Mouse (Mus musculus) layer of hippocampus, postnatal 10 days (tissue): ENCODE measurements around the gene Entpd3. TPM values are rescaled to one million over a fixed set of nuclear protein-coding genes. Genes with fewer than 3 reads are reported as not detected.
"Not testable (repeated sequence)": the region's sequence is repeated elsewhere in the genome, so short reads cannot be mapped to it uniquely, and the experiment has no call there.

Experiments used
- DNase-seq, 2 experiments: peaks; one replicate each; pipeline ENCODE4 v3.0.0; 2021; ENCODE audit warnings: low spot score in 2 of 2
- total RNA-seq, 2 experiments: library from RNA; stranded (reverse); gene quantifications; 2 replicates each; pipeline ENCODE4 v1.2.3; 2021

The Entpd3 gene
- total RNA-seq, 2 experiments from 2014 or later, result 3.9 to 4.1 TPM

- DNase-seq, result no peak
Measured at GRCm38 (mm10) chr9:120532691-120533090, 6.9 kb upstream of the Entpd3 start.

GRCm38 (mm10) chr9:120533446-120533950 is 6.1 kb upstream of the Entpd3 start:
- DNase-seq, result not testable (repeated sequence)

- DNase-seq, result no peak
Measured at GRCm38 (mm10) chr9:120541411-120541810, 1.8 kb downstream of the Entpd3 start.

GRCm38 (mm10) chr9:120542241-120542640 is 2.6 kb downstream of the Entpd3 start:
- DNase-seq, result no peak

- DNase-seq, result no peak
Measured at GRCm38 (mm10) chr9:120545994-120546393, 6.4 kb downstream of the Entpd3 start.

GRCm38 (mm10) chr9:120546482-120546881 is 6.9 kb downstream of the Entpd3 start:
- DNase-seq, result no peak

GRCm38 (mm10) chr9:120547026-120547668 is 7.5 kb downstream of the Entpd3 start:
- no peak for DNase-seq

GRCm38 (mm10) chr9:120550778-120551177 is 11.2 kb downstream of the Entpd3 start:
- DNase-seq, result no peak

- DNase-seq, result no peak
Measured at GRCm38 (mm10) chr9:120563590-120563989, 24.0 kb downstream of the Entpd3 start.

- no peak for DNase-seq
Measured at GRCm38 (mm10) chr9:120564247-120564646, 24.6 kb downstream of the Entpd3 start.

- DNase-seq, result no peak
Measured at GRCm38 (mm10) chr9:120566384-120566783, 26.8 kb downstream of the Entpd3 start.

- DNase-seq, result no peak
Measured at GRCm38 (mm10) chr9:120568917-120569316, 29.3 kb downstream of the Entpd3 start.

GRCm38 (mm10) chr9:120569721-120570333 is 30.2 kb downstream of the Entpd3 start:
- DNase-seq, result peak; percentile 64 to 71

- no peak for DNase-seq
Measured at GRCm38 (mm10) chr9:120570334-120570725, 30.7 kb downstream of the Entpd3 start.

- DNase-seq, result peak; percentile 98 to 99
Measured at GRCm38 (mm10) chr9:120570741-120571592, 31.3 kb downstream of the Entpd3 start, which contains the start of gene Rpl14. Rpl14 (plus strand) TSS chr9:120571444.

GRCm38 (mm10) chr9:120571593-120572385 is 32.2 kb downstream of the Entpd3 start:
- DNase-seq, result no peak

GRCm38 (mm10) chr9:120575748-120576661 is 36.4 kb downstream of the Entpd3 start:
- no peak for DNase-seq

- no peak for DNase-seq
Measured at GRCm38 (mm10) chr9:120576662-120577013, 37.0 kb downstream of the Entpd3 start.

- peak; percentile 67 to 84 for DNase-seq
Measured at GRCm38 (mm10) chr9:120577133-120577651, 37.6 kb downstream of the Entpd3 start.
